Mouse (Mus musculus) heart, postnatal 4 days (tissue): ENCODE data around the gene Galnt2. TPM values are rescaled to one million over a fixed set of nuclear protein-coding genes. Genes with fewer than 3 reads are reported as not detected.

ENCODE experiments used
- DNase-seq: peaks from one replicate; pipeline ENCODE4 v3.0.0; 2021
- total RNA-seq, 2 experiments: library from RNA; stranded (reverse); gene quantifications; 2 replicates each; pipeline ENCODE4 v1.2.3; 2021

Galnt2 gene
- total RNA-seq, 2 experiments from 2014 or later = 47.2 to 52.9 TPM

DNA sequence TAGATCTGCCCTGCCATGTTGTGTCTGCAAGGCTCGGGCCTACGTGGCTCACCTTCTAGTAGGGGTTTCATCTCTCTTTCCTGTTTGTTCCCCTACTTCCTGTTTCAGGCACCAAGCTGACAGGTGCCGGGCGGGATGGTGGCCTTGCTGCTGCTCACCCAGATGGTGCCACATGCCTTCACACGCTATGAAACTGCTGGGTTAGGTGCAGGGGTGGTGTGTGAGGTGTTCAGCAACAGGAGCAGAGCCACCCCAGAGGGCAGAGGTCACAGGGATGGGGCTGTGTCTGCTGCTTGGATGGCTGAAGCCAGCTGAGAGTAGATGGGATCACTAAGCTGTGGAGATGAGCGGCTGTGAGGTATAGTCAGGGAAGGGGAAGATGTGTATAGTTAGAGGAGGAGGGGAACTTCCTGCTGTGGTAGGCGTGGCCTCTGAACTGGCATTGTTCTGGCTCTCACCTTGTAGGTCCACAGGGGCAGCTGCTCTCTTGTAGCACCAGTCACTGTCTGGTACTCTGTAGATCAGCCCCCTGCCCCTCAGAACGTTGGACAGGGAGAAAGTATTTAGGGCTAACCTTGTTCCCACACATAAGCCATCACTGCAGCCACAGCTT, 42.5 kb downstream of the Galnt2 start:
- DNase-seq = no peak

DNA sequence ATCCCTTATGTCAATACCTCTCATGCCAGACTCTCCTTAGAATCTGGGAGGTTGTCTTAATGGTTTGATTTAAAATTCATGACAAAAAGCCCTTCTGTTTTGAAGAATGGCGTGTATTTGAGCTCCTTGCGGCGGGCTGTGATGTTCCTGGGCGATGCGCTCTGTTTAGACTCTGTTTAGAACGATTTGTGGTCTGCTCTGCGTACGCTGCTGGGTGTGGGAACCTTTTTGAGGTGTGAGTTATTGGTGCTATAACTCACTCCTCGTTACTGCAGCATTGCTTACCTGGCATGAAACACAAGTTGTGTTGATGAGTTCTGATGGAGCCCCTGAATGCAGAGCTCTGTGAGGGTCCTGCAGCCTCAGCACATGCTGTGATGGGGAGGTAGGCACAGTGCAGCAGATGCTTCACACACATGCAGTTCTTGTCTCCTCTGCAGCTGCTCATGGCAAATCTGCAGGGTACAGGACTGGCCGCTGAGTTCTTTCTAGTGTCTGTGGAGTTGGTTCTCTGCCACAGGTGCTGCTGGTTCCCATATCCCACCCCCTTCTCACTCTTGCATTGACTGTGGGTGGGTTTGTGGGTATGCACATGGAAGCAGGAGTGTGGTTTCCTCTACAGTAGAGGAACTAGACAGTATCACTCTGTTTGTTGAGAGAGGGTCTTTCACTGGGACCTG, 43.4 kb downstream of the Galnt2 start:
- no peak for DNase-seq

GRCm38 (mm10) chr8:124275377-124276071, 44.3 kb downstream of the Galnt2 start:
- no peak for DNase-seq

DNA sequence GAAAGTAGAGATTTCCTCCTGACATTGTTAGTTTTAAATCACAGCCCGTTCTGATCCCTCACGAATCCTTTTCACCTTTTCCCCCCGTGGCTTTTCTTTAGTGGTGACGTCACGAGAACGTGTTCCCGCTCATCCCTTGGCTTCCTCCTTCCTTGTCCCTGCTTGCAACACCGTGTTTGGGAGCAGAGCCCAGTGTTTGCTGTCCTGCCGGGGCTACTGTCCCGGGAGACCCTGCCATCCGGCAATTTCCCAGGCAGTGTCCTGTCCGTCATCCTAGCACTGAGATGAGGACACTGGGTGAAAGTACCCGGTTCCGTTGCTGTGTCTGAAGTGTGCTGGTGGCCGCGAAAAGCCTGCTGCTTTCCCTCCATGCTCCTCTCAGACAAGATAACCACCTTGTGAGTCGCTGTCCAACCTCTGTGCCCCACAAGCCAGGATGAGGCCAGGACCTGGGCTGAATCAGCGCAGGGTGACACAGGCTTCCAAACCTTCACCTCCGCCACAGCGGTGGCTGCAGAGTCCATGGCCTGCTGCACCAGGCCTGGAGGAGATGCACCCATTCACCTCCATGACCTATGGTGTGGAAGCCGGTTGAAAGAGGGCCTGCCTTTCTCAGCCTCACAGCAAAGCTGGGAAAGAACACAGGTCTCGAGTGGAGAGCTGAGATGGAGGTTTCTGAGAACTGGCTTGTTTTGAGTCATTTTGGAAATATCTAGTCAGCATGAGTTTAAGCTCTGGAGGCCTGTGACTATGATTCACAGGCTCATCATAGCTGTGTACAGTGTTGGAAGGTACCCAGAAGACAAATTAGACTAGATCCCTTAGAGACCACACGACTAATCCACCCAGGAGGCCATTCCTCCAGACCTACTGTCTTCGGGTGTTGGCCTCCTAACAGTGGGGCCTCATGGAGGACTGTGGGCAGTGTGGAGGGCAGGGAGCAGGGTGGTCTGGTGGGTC, 47.0 kb downstream of the Galnt2 start:
- DNase-seq = peak; percentile 46

- no peak for DNase-seq
Measured at GRCm38 (mm10) chr8:124278956-124279689, 47.9 kb downstream of the Galnt2 start.

- DNase-seq = no peak
Measured at GRCm38 (mm10) chr8:124279690-124279985, 48.4 kb downstream of the Galnt2 start.

GRCm38 (mm10) chr8:124281700-124282541, 50.7 kb downstream of the Galnt2 start:
- DNase-seq = no peak

DNA sequence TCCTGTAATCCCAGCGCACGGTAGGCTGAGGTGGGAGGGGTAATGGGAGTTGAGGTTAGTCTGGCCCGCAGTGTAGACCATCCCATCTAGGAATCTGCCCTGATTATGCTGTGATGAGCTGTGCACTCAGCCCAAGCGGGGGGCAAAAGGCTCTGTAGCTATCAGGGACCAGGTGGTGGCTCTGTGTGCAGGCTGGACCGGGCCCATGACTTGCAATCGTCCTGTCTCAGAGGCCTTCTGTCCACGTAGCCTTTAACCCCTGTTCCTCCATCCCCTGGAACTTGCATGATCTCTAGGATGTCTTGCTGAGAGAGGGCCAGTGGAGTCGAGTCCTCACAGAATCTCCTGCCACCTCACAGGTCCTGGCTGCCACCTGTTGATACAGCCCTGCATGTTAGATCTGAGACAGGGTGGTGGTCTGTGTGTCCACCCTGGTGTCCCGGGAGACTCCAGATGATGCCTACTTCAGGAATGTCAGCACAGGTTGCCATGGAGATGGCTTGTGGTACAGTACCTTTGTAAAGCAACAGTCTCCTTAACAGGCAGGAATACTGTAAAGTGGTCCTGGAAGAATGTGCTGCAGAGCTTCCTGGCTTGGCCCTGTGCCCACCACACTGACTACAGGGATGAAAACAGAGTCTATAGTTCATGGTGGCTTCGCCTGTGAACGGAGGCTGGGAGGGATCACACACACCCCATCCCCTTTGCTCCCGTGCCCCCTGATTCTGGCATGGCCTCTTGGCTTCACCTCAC, 51.9 kb downstream of the Galnt2 start:
- DNase-seq = peak; percentile 63

GRCm38 (mm10) chr8:124283644-124284332, 52.6 kb downstream of the Galnt2 start:
- DNase-seq = no peak

GRCm38 (mm10) chr8:124284333-124284711, 53.1 kb downstream of the Galnt2 start:
- peak; percentile 48 for DNase-seq

- peak; percentile 62 for DNase-seq
Measured at GRCm38 (mm10) chr8:124284984-124285576, 53.9 kb downstream of the Galnt2 start.

DNA sequence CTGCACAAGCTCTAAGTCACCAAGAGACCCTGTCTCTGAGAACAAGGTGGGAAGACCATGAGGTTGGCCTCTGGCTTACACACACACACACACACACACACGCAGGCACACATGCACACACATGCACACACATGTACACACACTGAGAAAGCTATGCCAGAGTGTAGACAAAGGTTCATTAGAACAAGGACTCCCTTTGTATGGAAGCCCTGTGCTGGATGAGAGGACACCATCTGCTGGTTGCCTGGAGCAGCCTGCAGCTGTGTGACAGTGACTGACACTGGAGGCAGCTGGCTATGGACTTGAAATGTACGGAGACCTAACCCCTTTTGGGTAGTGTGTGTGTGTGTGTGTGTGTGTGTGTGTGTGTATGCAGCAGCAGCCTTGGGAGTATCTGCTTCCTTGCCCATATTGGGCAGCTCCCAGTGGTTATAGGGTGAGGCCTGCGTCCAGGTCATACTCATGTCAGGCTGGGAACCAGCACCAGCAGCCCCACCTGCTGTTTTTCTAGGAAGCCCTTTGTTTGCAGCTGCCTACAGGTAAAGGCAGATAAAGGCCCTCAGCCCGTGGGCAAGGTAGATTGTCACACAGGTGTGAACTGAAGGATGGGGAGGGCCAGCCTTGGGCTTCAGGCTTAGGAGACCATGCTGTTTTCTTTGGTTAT, 55.4 kb downstream of the Galnt2 start:
- DNase-seq = peak; percentile 41

GRCm38 (mm10) chr8:124288215-124288864, 57.1 kb downstream of the Galnt2 start:
- DNase-seq = no peak

- no peak for DNase-seq
Measured at GRCm38 (mm10) chr8:124289481-124290050, 58.4 kb downstream of the Galnt2 start.

- peak; percentile 47 for DNase-seq
Measured at GRCm38 (mm10) chr8:124290911-124291691, 59.9 kb downstream of the Galnt2 start.

- no peak for DNase-seq
Measured at GRCm38 (mm10) chr8:124291693-124292092, 60.5 kb downstream of the Galnt2 start.

GRCm38 (mm10) chr8:124292965-124293364, 61.8 kb downstream of the Galnt2 start:
- no peak for DNase-seq
